Mouse (Mus musculus) MEL (cell line): ENCODE measurements around the gene Trappc6a.

Experiments used
- BHLHE40 ChIP-seq: IDR thresholded peaks from 2 replicates; pipeline ENCODE4 v1.6.1; 2012; ENCODE audit warnings: low read depth, mild to moderate bottlenecking, inconsistent platforms, low read length, improper control_type of control experiment, borderline replicate concordance
- CTCF ChIP-seq, 3 experiments: IDR thresholded peaks in 2 of 3; conservative IDR thresholded peaks in 1 of 3; 2 replicates each; pipeline ENCODE4 v1.5.1; 2011 to 2012; ENCODE audit warnings: low read length in 3 of 3, low read depth in 2 of 3, mild to moderate bottlenecking in 2 of 3, improper control_type of control experiment in 1 of 3, inconsistent platforms in 1 of 3, mixed read lengths in 1 of 3, moderate library complexity in 1 of 3; ENCODE audit not compliant: control insufficient read depth in 1 of 3, insufficient read depth in 1 of 3, poor library complexity in 1 of 3, severe bottlenecking in 1 of 3
- EP300 ChIP-seq, 2 experiments: IDR thresholded peaks; 2 replicates each; pipeline ENCODE4 v1.6.1; 2011; ENCODE audit warnings: improper control_type of control experiment in 2 of 2, low read length in 2 of 2, low read depth in 1 of 2, mild to moderate bottlenecking in 1 of 2
- GABPA ChIP-seq: IDR thresholded peaks from 2 replicates; pipeline ENCODE4 v1.6.1; 2012; ENCODE audit warnings: low read depth, mild to moderate bottlenecking, inconsistent platforms, low read length, improper control_type of control experiment, moderate library complexity
- HCFC1 ChIP-seq: IDR thresholded peaks from 2 replicates; pipeline ENCODE4 v1.6.1; 2012; ENCODE audit warnings: low read depth, mild to moderate bottlenecking, inconsistent platforms, low read length, improper control_type of control experiment, moderate library complexity
- MYC ChIP-seq: IDR thresholded peaks from 2 replicates; pipeline ENCODE4 v1.6.1; 2011; ENCODE audit warnings: low read depth, mild to moderate bottlenecking, low read length, improper control_type of control experiment, moderate library complexity
- NELFE ChIP-seq: IDR thresholded peaks from 2 replicates; pipeline ENCODE4 v1.6.1; 2011; ENCODE audit warnings: low read depth, low read length, improper control_type of control experiment
- NRF1 ChIP-seq: IDR thresholded peaks from 2 replicates; pipeline ENCODE4 v1.6.1; 2014; ENCODE audit warnings: low read depth, mild to moderate bottlenecking, inconsistent platforms, low read length, improper control_type of control experiment, moderate library complexity; ENCODE audit not compliant: poor library complexity, insufficient read depth, severe bottlenecking
- POLR2A ChIP-seq, 2 experiments: IDR thresholded peaks; 2 replicates each; pipeline ENCODE4 v1.6.1; 2011 to 2012; ENCODE audit warnings: low read length in 2 of 2, mild to moderate bottlenecking in 2 of 2, control low read depth in 1 of 2, improper control_type of control experiment in 1 of 2, low read depth in 1 of 2, moderate library complexity in 1 of 2; ENCODE audit not compliant: control insufficient read depth in 1 of 2, insufficient read depth in 1 of 2, poor library complexity in 1 of 2
- USF1 ChIP-seq: IDR thresholded peaks from 2 replicates; pipeline ENCODE4 v1.6.1; 2014; ENCODE audit warnings: low read depth, mild to moderate bottlenecking, inconsistent platforms, low read length, improper control_type of control experiment, moderate library complexity
- ZC3H11A ChIP-seq: IDR thresholded peaks from 2 replicates; pipeline ENCODE4 v1.6.1; 2012; ENCODE audit warnings: low read depth, mild to moderate bottlenecking, inconsistent platforms, low read length, improper control_type of control experiment
- ZMIZ1 ChIP-seq: IDR thresholded peaks from 2 replicates; pipeline ENCODE4 v1.6.1; 2012; ENCODE audit warnings: low read depth, mild to moderate bottlenecking, inconsistent platforms, low read length, improper control_type of control experiment, moderate library complexity

DNA sequence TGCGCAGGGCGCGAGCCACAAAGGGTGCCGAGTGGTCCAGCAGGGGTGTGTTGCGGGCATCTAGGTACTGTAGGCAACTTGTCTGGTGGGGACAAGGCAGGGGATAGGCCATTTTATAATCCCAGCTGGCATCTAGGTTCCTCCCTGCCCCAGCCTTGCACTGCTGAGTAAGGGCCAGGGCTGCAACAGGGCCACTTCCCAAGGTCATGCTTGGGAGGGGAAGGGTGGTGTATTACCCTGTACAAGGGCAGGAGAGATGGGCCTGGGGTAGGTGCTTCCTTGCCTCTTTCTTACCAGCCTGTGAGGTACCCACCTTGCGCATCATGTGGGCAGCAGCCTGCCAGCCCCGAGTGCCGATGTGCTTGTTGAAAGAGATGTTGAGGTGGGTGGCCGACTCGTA, 26.5 kb downstream of the Trappc6a start:
- TF ChIP-seq POLR2A (IDR thresholded peaks at IDR 0.05; ENCODE audit: control insufficient read depth in 1 of 2, insufficient read depth in 1 of 2, low read depth in 1 of 2, low read length in 2 of 2, poor library complexity in 1 of 2) (no peak), ZC3H11A (no peak), CTCF (IDR thresholded peaks at IDR 0.05 in 2 of 3, conservative IDR thresholded peaks at IDR 0.05 in 1 of 3; ENCODE audit: control insufficient read depth in 1 of 3, insufficient read depth in 1 of 3, low read depth in 2 of 3, low read length in 3 of 3, poor library complexity in 1 of 3, severe bottlenecking in 1 of 3) (no peak), NRF1 (no peak), EP300 (IDR thresholded peaks at IDR 0.05; ENCODE audit: low read depth in 1 of 2, low read length in 2 of 2) (no peak), USF1 (no peak), HCFC1 (no peak), ZMIZ1 (no peak), MYC (no peak), GABPA (no peak), NELFE (no peak), BHLHE40 (no peak)
